Comparison of ENCODE assay signal across 10 mouse cellular contexts in genomic region chr13:100588646-100589045, GRCm38 (mm10). TPM values are rescaled to one million over a fixed set of nuclear protein-coding genes. Genes with fewer than 3 reads are reported as not detected.
DNase-seq lines count a peak whose midpoint lies in the region; ATAC-seq and TF ChIP-seq lines count a peak whose summit lies in the region.
"Had no signal": no experiment of that assay in that cellular context is flagged by ENCODE, and none has a peak within 500 bp of the region (broad histone marks: within the 10 kb centered on the region; RNA-seq: fewer than 3 reads in every experiment).

No protein-coding gene starts in this region.

- ATAC-seq in heart, embryonic 15.5 days (replicated peaks; ENCODE audit: insufficient number of reproducible peaks, insufficient read depth, low FRiP score, low read depth) = no peak
- ATAC-seq in liver, embryonic 14.5 days (ENCODE audit: insufficient read depth) = peak; percentile 45; the same call in 1 of the 2 replicates

- H3K4me2 ChIP-seq in heart, embryonic 15.5 days = 0 out of 2 replicates have a peak overlapping the region, but pooled peaks have one; percentile 25
- peak overlapping the region; percentile 51 for H3K4me2 ChIP-seq in liver, embryonic 14.5 days (ENCODE audit: low read depth)

- no peaks in the 10 kb centered on the region for H3K9me3 ChIP-seq in heart, embryonic 15.5 days (replicated peaks)
- H3K9me3 ChIP-seq in liver, embryonic 14.5 days (ENCODE audit: control insufficient read depth, low read length) = no peaks in the 10 kb centered on the region
- H3K9me3 ChIP-seq: G1E had no signal

- no peaks in the 10 kb centered on the region for H3K27me3 ChIP-seq in heart, embryonic 15.5 days
- no peaks in the 10 kb centered on the region for H3K27me3 ChIP-seq in thymus, adult 2 months (ENCODE audit: control insufficient read depth, insufficient read depth, low read length)
- H3K27me3 ChIP-seq in liver, embryonic 14.5 days (ENCODE audit: control insufficient read depth, insufficient read depth, low read length) = no peaks in the 10 kb centered on the region

- no peak for TF ChIP-seq POLR2A in thymus, adult 2 months (IDR thresholded peaks at IDR 0.05; ENCODE audit: control insufficient read depth, extremely low read depth, insufficient read depth, low read length, poor library complexity)

- TF ChIP-seq EP300 in liver, embryonic 14.5 days (IDR thresholded peaks at IDR 0.05; ENCODE audit: low read depth) = no peak

- no peaks in the 10 kb centered on the region for H3K36me3 ChIP-seq in heart, embryonic 15.5 days
- no peaks in the 10 kb centered on the region; the same call in 1 of the 2 replicates for H3K36me3 ChIP-seq in thymus, adult 2 months (ENCODE audit: control insufficient read depth, insufficient read depth, low read length)
- H3K36me3 ChIP-seq in liver, embryonic 14.5 days (replicated peaks; ENCODE audit: control insufficient read depth, insufficient read depth, low read depth) = no peaks in the 10 kb centered on the region; the same call in 1 of the 2 replicates
- H3K36me3 ChIP-seq: G1E had no signal

- DNase-seq in heart, postnatal 14 days = no peak
- no peak for DNase-seq in thymus, adult 2 months
- no peak for DNase-seq in thymus, postnatal 0 days (ENCODE audit: low spot score)
- DNase-seq in liver, embryonic 14.5 days (ENCODE audit: low read depth in 3 of 3, low spot score in 3 of 3) = no peak
- no peak for DNase-seq in urinary bladder, postnatal 10 days (ENCODE audit: low spot score)
- no peak for DNase-seq in T-cell, adult 2 months (ENCODE audit: low spot score)
- no peak for DNase-seq in lung, adult 18-20 months
- DNase-seq: gastrocnemius, postnatal 14 days had no signal

- H3K4me3 ChIP-seq in heart, embryonic 15.5 days = no peak overlapping the region
- H3K4me3 ChIP-seq in thymus, adult 2 months (ENCODE audit: control insufficient read depth, insufficient read depth, low read length) = peak overlapping the region; percentile 86
- H3K4me3 ChIP-seq in liver, embryonic 14.5 days (ENCODE audit: insufficient read depth in 1 of 2, low read depth in 2 of 2, low read length in 2 of 2) = peak overlapping the region; percentile 12 to 45

- no peak overlapping the region for H3K9ac ChIP-seq in heart, embryonic 15.5 days
- H3K9ac ChIP-seq in liver, embryonic 14.5 days (replicated peaks) = peak overlapping the region; percentile 54

- no peak overlapping the region for H3K27ac ChIP-seq in heart, embryonic 15.5 days
- peak overlapping the region; percentile 91 for H3K27ac ChIP-seq in thymus, adult 2 months (ENCODE audit: control insufficient read depth, insufficient read depth, low read length)
- no peak overlapping the region; the same call in 1 of the 2 replicates for H3K27ac ChIP-seq in liver, embryonic 14.5 days

- intact Hi-C loops in heart, postnatal 14 days (cut with DNase I) = no loop called here

- TF ChIP-seq CTCF in thymus, adult 2 months (IDR thresholded peaks at IDR 0.05; ENCODE audit: borderline replicate concordance, control insufficient read depth, extremely low read depth, insufficient read depth, low read length, poor library complexity) = no peak
- TF ChIP-seq CTCF in liver, embryonic 14.5 days (IDR thresholded peaks at IDR 0.05; ENCODE audit: low read depth) = no peak

- no peaks in the 10 kb centered on the region for H3K4me1 ChIP-seq in heart, embryonic 15.5 days (replicated peaks)
- peaks cover 5% of the 10 kb centered on the region; the same call in 1 of the 2 replicates for H3K4me1 ChIP-seq in thymus, adult 2 months (replicated peaks; ENCODE audit: control insufficient read depth, insufficient read depth, low read length)
- H3K4me1 ChIP-seq in liver, embryonic 14.5 days (replicated peaks; ENCODE audit: control insufficient read depth in 2 of 2, insufficient read depth in 2 of 2, low read length in 1 of 2) = no peaks in the 10 kb centered on the region

- 80% methylated on average over 12 of the region's 12 CpGs for WGBS in heart, embryonic 15.5 days
- 68% methylated on average over 12 of the region's 12 CpGs for WGBS in thymus, adult 2 months
- 78% methylated on average over 11 of the region's 12 CpGs for WGBS in liver, embryonic 14.5 days (ENCODE audit: insufficient replicate concordance)

RNA-seq across cellular contexts. Expression of gene Marveld2, which starts 28.1 kb away (rescaled TPM):
- 1.6 and 3.6 TPM in 2 replicates for polyA plus RNA-seq in heart, embryonic 15.5 days (2015; fragmentation: Nextera tagmentation; extraction: Ambion mirVana)
- under 1 TPM; 0.29 to 0.50 TPM for total RNA-seq in heart, postnatal 14 days (2021)
- 2.0 and 2.2 TPM in 2 replicates for polyA plus RNA-seq in thymus, adult 2 months (2012; rRNA removed)
- 1.5 TPM in 2 replicates for polyA plus RNA-seq in thymus, postnatal 0 days (2015; fragmentation: Nextera tagmentation; extraction: Ambion mirVana)
- 3.0 and 4.0 TPM in 2 replicates for polyA plus RNA-seq in liver, embryonic 14.5 days (2012; rRNA removed)
- 5.9 and 6.5 TPM in 2 replicates for polyA plus RNA-seq in liver, embryonic 14.5 days (2014; fragmentation: Nextera tagmentation; extraction: Ambion mirVana)

RNA-seq across cellular contexts. Expression of gene Ocln, which starts 36.1 kb away (rescaled TPM):
- 2.2 and 3.8 TPM in 2 replicates for polyA plus RNA-seq in heart, embryonic 15.5 days (2015; fragmentation: Nextera tagmentation; extraction: Ambion mirVana)
- total RNA-seq in heart, postnatal 14 days (2021) = 1 to 10 TPM in 1 of 2 experiments, under 1 TPM in 1; 0.51 to 1.1 TPM
- 0.50 and 0.62 TPM in 2 replicates for polyA plus RNA-seq in thymus, adult 2 months (2012; rRNA removed)
- polyA plus RNA-seq in thymus, postnatal 0 days (2015; fragmentation: Nextera tagmentation; extraction: Ambion mirVana) = 1.6 and 2.2 TPM in 2 replicates
- 2.1 and 2.4 TPM in 2 replicates for polyA plus RNA-seq in liver, embryonic 14.5 days (2012; rRNA removed)
- polyA plus RNA-seq in liver, embryonic 14.5 days (2014; fragmentation: Nextera tagmentation; extraction: Ambion mirVana) = 4.8 and 5.9 TPM in 2 replicates
- polyA plus RNA-seq: G1E had no signal
